Mouse (Mus musculus) erythroblast, adult 5-6 weeks (primary cell): ENCODE data around the gene Olfr643. TPM values are rescaled to one million over a fixed set of nuclear protein-coding genes. Genes with fewer than 3 reads are reported as not detected.

Source experiments
- ATAC-seq: replicated peaks from 2 replicates; pipeline ENCODE4 v1.8.0; 2016; ENCODE audit warnings: moderate number of reproducible peaks, mild to moderate bottlenecking, moderate TSS enrichment, inconsistent platforms; ENCODE audit not compliant: poor library complexity, low FRiP score, severe bottlenecking
- total RNA-seq, 2 experiments: library from RNA; stranded (forward) in 1 of 2; stranded (reverse) in 1 of 2; fragments of 150-400 nt in 1 of 2; fragments of 200-764, 138-1000 nt in 1 of 2; gene quantifications; 2 replicates each; pipeline versions ENCODE4 v1.2.3 to v1.2.4; 2015 to 2017; ENCODE audit warnings: low replicate concordance in 2 of 2

Gene Olfr643
- total RNA-seq (2015; ENCODE audit: low replicate concordance), result not detected in 2 replicates
- total RNA-seq (2017; ENCODE audit: low replicate concordance), result not detected in 2 replicates

GRCm38 (mm10) chr7:104137305-104137704 is at the start of gene Olfr643:
Olfr643 (minus strand) TSS chr7:104137405.
- no peak for ATAC-seq

GRCm38 (mm10) chr7:104183292-104183691 is 46.1 kb upstream of the Olfr643 start, which contains the start of gene Olfr648:
Olfr648 (minus strand) TSS chr7:104183392.
- ATAC-seq, result no peak

GRCm38 (mm10) chr7:104179074-104179473 is 41.9 kb upstream of the Olfr643 start:
- ATAC-seq, result no peak

GRCm38 (mm10) chr7:104178422-104179054 is 41.3 kb upstream of the Olfr643 start:
- no peak for ATAC-seq

- ATAC-seq, result no peak
These were observed 37.9 kb upstream of the Olfr643 start for GRCm38 (mm10) chr7:104175085-104175484.

- no peak for ATAC-seq
These were observed 32.5 kb upstream of the Olfr643 start for GRCm38 (mm10) chr7:104169634-104170204.

- no peak for ATAC-seq
These were observed 29.9 kb upstream of the Olfr643 start for GRCm38 (mm10) chr7:104167105-104167504.

- no peak for ATAC-seq
These were observed 13.3 kb upstream of the Olfr643 start, which contains the start of gene Ubqlnl for GRCm38 (mm10) chr7:104150456-104150855. Ubqlnl (minus strand) TSS chr7:104150556.

- no peak for ATAC-seq
These were observed 6.0 kb upstream of the Olfr643 start, which contains the start of gene Ubqln3 for GRCm38 (mm10) chr7:104143179-104143578. Ubqln3 (minus strand) TSS chr7:104143279.

GRCm38 (mm10) chr7:104129726-104130125 is 7.5 kb downstream of the Olfr643 start, which contains the start of gene Ubqln5:
Ubqln5 (minus strand) TSS chr7:104129826.
- ATAC-seq, result no peak

- no peak for ATAC-seq
These were observed 32.5 kb downstream of the Olfr643 start, which contains the start of gene Olfr646 for GRCm38 (mm10) chr7:104104757-104104972. Olfr646 (plus strand) TSS chr7:104104873.

GRCm38 (mm10) chr7:104103913-104104756 is 33.1 kb downstream of the Olfr643 start:
- ATAC-seq, result no peak

- no peak for ATAC-seq
These were observed 51.8 kb downstream of the Olfr643 start, which contains the start of gene Olfr645 for GRCm38 (mm10) chr7:104085365-104085764. Olfr645 (minus strand) TSS chr7:104085465.

- no peak for ATAC-seq
These were observed 65.4 kb downstream of the Olfr643 start, which contains the start of gene Olfr644 for GRCm38 (mm10) chr7:104071769-104072168. Olfr644 (minus strand) TSS chr7:104071869.

- no peak for ATAC-seq
These were observed 75.9 kb downstream of the Olfr643 start, which contains the start of gene 4930516K23Rik for GRCm38 (mm10) chr7:104061345-104061744. 4930516K23Rik (minus strand) TSS chr7:104061445.

GRCm38 (mm10) chr7:104059215-104059614 is 78.0 kb downstream of the Olfr643 start:
- no peak for ATAC-seq

- ATAC-seq, result no peak
These were observed 84.6 kb downstream of the Olfr643 start, which contains the start of gene Olfr642 for GRCm38 (mm10) chr7:104052566-104052965. Olfr642 (minus strand) TSS chr7:104052666.

GRCm38 (mm10) chr7:104050745-104051144 is 86.5 kb downstream of the Olfr643 start:
- no peak for ATAC-seq

GRCm38 (mm10) chr7:104035145-104035544 is 102.1 kb downstream of the Olfr643 start, which contains the start of gene Olfr641:
Olfr641 (plus strand) TSS chr7:104035445.
- no peak for ATAC-seq

- ATAC-seq, result no peak
These were observed 110.2 kb downstream of the Olfr643 start for GRCm38 (mm10) chr7:104026978-104027377.
